Mouse (Mus musculus) neural tube, embryonic 14.5 days (tissue): ENCODE results near the gene Zfp618. TPM values are rescaled to one million over a fixed set of nuclear protein-coding genes. Genes with fewer than 3 reads are reported as not detected.

Experiments
- ATAC-seq: fragments of 200-750 bp; cut with Nextera tagmentation; 2 replicates; pipeline ENCODE4 v1.8.0; 2017; ENCODE audit warnings: low read depth, mild to moderate bottlenecking, moderate TSS enrichment, moderate library complexity
- H3K27ac ChIP-seq: fragments of 300-500 bp; sonication (generic); 2 replicates; pipeline ENCODE4 v1.5.1; 2014; ENCODE audit warnings: low read depth, mild to moderate bottlenecking, control low read depth, low read length, moderate library complexity, mixed read lengths
- H3K27me3 ChIP-seq: fragments of 300-500 bp; sonication (generic); 2 replicates; pipeline ENCODE4 v1.6.1; 2014; ENCODE audit warnings: low read length; ENCODE audit not compliant: control insufficient read depth, insufficient read depth
- H3K36me3 ChIP-seq: fragments of 300-500 bp; sonication (generic); 2 replicates; pipeline ENCODE4 v1.6.1; 2014; ENCODE audit warnings: low read length, mixed read lengths; ENCODE audit not compliant: control insufficient read depth, insufficient read depth
- H3K4me1 ChIP-seq: fragments of 300-500 bp; sonication (generic); 2 replicates; pipeline ENCODE4 v1.6.1; 2014; ENCODE audit warnings: low read length; ENCODE audit not compliant: control insufficient read depth, insufficient read depth
- H3K4me2 ChIP-seq: fragments of 300-500 bp; sonication (generic); 2 replicates; pipeline ENCODE4 v1.6.1; 2014; ENCODE audit warnings: mild to moderate bottlenecking, low read depth, low read length, control low read depth
- H3K4me3 ChIP-seq: fragments of 300-500 bp; sonication (generic); 2 replicates; pipeline ENCODE4 v1.5.1; 2014; ENCODE audit warnings: low read depth, low read length, control low read depth, mixed read lengths
- H3K9ac ChIP-seq: fragments of 300-500 bp; sonication (generic); replicated peaks from 2 replicates; pipeline ENCODE4 v1.6.1; 2014; ENCODE audit warnings: low read depth, mild to moderate bottlenecking, control low read depth, low read length, mixed read lengths
- H3K9me3 ChIP-seq: fragments of 300-500 bp; sonication (generic); 2 replicates; pipeline ENCODE4 v1.6.1; 2016; ENCODE audit warnings: low read length; ENCODE audit not compliant: control insufficient read depth
- WGBS: fragments of 180-500 bp; shearing (Covaris S2); extraction: QIAGEN DNeasy Blood & Tissue Kit; methylation state at CpG from one replicate; pipeline ENCODE4 v1.1.7; 2014; 5-methylcytosine and 5-hydroxymethylcytosine counted together
- polyA plus RNA-seq: library from polyadenylated mRNA; unstranded; fragments of >200 nt; fragmentation: Nextera tagmentation; extraction: Ambion mirVana; gene quantifications from 2 replicates; pipeline ENCODE4 v1.2.1, GENCODE M21; 2014

Zfp618 gene
- polyA plus RNA-seq, 1 experiment from 2014 or later: 30.2 TPM

GRCm38 (mm10) chr4:63156726-63157634 lies 191.6 kb downstream of the Zfp618 start:
- no peak for ATAC-seq
- H3K9me3 ChIP-seq: no peaks in the 10 kb centered on the region
- 66% methylated on average over 8 of the region's 8 CpGs for WGBS
- no peaks in the 10 kb centered on the region for H3K27me3 ChIP-seq
- no peak overlapping the region for H3K27ac ChIP-seq
- H3K4me2 ChIP-seq: no peak overlapping the region
- no peaks in the 10 kb centered on the region for H3K36me3 ChIP-seq
- no peaks in the 10 kb centered on the region for H3K4me1 ChIP-seq
- no peak overlapping the region for H3K4me3 ChIP-seq
- no peak overlapping the region for H3K9ac ChIP-seq

- no peak overlapping the region for H3K4me2 ChIP-seq
- H3K27ac ChIP-seq: no peak overlapping the region
- no peaks in the 10 kb centered on the region for H3K4me1 ChIP-seq
- no peaks in the 10 kb centered on the region for H3K9me3 ChIP-seq
- ATAC-seq: no peak
- WGBS: 89% methylated on average over 7 of the region's 7 CpGs
- H3K27me3 ChIP-seq: no peaks in the 10 kb centered on the region
- H3K9ac ChIP-seq: no peak overlapping the region
- no peaks in the 10 kb centered on the region for H3K36me3 ChIP-seq
- H3K4me3 ChIP-seq: no peak overlapping the region
Measured at GRCm38 (mm10) chr4:63158192-63158591, 192.8 kb downstream of the Zfp618 start.

GRCm38 (mm10) chr4:63158961-63159592 lies 193.7 kb downstream of the Zfp618 start:
- peak; percentile 96 for ATAC-seq
- WGBS: 20% methylated on average over 5 of the region's 5 CpGs
- H3K27ac ChIP-seq: no peak overlapping the region
- H3K4me1 ChIP-seq: no peaks in the 10 kb centered on the region
- no peak overlapping the region for H3K4me3 ChIP-seq
- no peak overlapping the region for H3K9ac ChIP-seq
- H3K36me3 ChIP-seq: no peaks in the 10 kb centered on the region
- H3K4me2 ChIP-seq: no peak overlapping the region
- H3K27me3 ChIP-seq: no peaks in the 10 kb centered on the region
- no peaks in the 10 kb centered on the region for H3K9me3 ChIP-seq

GRCm38 (mm10) chr4:63165636-63166035 lies 200.3 kb downstream of the Zfp618 start:
- H3K4me3 ChIP-seq: no peak overlapping the region
- H3K9me3 ChIP-seq: no peaks in the 10 kb centered on the region
- no peaks in the 10 kb centered on the region for H3K27me3 ChIP-seq
- no peak overlapping the region for H3K4me2 ChIP-seq
- no peak overlapping the region for H3K27ac ChIP-seq
- H3K36me3 ChIP-seq: no peaks in the 10 kb centered on the region
- no peaks in the 10 kb centered on the region for H3K4me1 ChIP-seq
- ATAC-seq: no peak
- 91% methylated on average over 4 of the region's 4 CpGs for WGBS
- no peak overlapping the region for H3K9ac ChIP-seq

GRCm38 (mm10) chr4:63166323-63166722 lies 200.9 kb downstream of the Zfp618 start:
- H3K9me3 ChIP-seq: no peaks in the 10 kb centered on the region
- no peaks in the 10 kb centered on the region for H3K36me3 ChIP-seq
- no peak overlapping the region for H3K9ac ChIP-seq
- no peak overlapping the region for H3K4me3 ChIP-seq
- no peak overlapping the region for H3K27ac ChIP-seq
- WGBS: 89% methylated on average over 5 of the region's 5 CpGs
- no peak for ATAC-seq
- no peak overlapping the region for H3K4me2 ChIP-seq
- H3K27me3 ChIP-seq: no peaks in the 10 kb centered on the region
- no peaks in the 10 kb centered on the region for H3K4me1 ChIP-seq

GRCm38 (mm10) chr4:63170061-63170460 lies 204.7 kb downstream of the Zfp618 start:
- no peaks in the 10 kb centered on the region; the same call in 1 of the 2 replicates for H3K9me3 ChIP-seq
- H3K36me3 ChIP-seq: no peaks in the 10 kb centered on the region
- H3K27ac ChIP-seq: no peak overlapping the region
- no peaks in the 10 kb centered on the region for H3K27me3 ChIP-seq
- no peaks in the 10 kb centered on the region for H3K4me1 ChIP-seq
- no peak overlapping the region for H3K4me3 ChIP-seq
- 87% methylated on average over 4 of the region's 4 CpGs for WGBS
- no peak for ATAC-seq
- H3K9ac ChIP-seq: no peak overlapping the region
- no peak overlapping the region for H3K4me2 ChIP-seq

GRCm38 (mm10) chr4:63171122-63171521 lies 205.7 kb downstream of the Zfp618 start:
- Histone ChIP-seq H3K9ac (no peak overlapping the region), H3K27ac (no peak overlapping the region), H3K4me1 (no peaks in the 10 kb centered on the region), H3K27me3 (no peaks in the 10 kb centered on the region), H3K9me3 (no peaks in the 10 kb centered on the region; the same call in 1 of the 2 replicates), H3K36me3 (no peaks in the 10 kb centered on the region), H3K4me2 (no peak overlapping the region), H3K4me3 (no peak overlapping the region)
- 57% methylated on average over 24 of the region's 24 CpGs for WGBS
- no peak for ATAC-seq

GRCm38 (mm10) chr4:63171969-63172685 lies 206.8 kb downstream of the Zfp618 start, which contains the start of gene Kif12:
Kif12 (minus strand) TSS chr4:63172131.
- no peaks in the 10 kb centered on the region for H3K36me3 ChIP-seq
- no peaks in the 10 kb centered on the region for H3K27me3 ChIP-seq
- WGBS: 78% methylated on average over 4 of the region's 4 CpGs
- H3K27ac ChIP-seq: no peak within 1 kb of the TSS
- no peak for ATAC-seq
- H3K9ac ChIP-seq: no peak within 1 kb of the TSS
- no peaks in the 10 kb centered on the region; the same call in 1 of the 2 replicates for H3K9me3 ChIP-seq
- no peaks in the 10 kb centered on the region for H3K4me1 ChIP-seq
- no peak within 1 kb of the TSS for H3K4me3 ChIP-seq
- H3K4me2 ChIP-seq: no peak within 1 kb of the TSS
